Mouse (Mus musculus) G1E (cell line): ENCODE measurements around the gene Peli1.

ENCODE experiments used
- CTCF ChIP-seq: IDR thresholded peaks from 2 replicates; pipeline ENCODE4 v1.5.1; 2012; ENCODE audit warnings: low read depth, low read length, inconsistent platforms, mixed read lengths
- GATA1 ChIP-seq: IDR thresholded peaks from 2 replicates; pipeline ENCODE4 v1.6.1; 2012; ENCODE audit warnings: borderline replicate concordance, low read length, inconsistent platforms, mixed read lengths
- POLR2AphosphoS5 ChIP-seq: IDR thresholded peaks from 2 replicates; pipeline ENCODE4 v1.6.1; 2012; ENCODE audit warnings: low read depth, low read length, inconsistent platforms; ENCODE audit not compliant: insufficient replicate concordance

GRCm38 (mm10) chr11:21114516-21114915 is 23.4 kb downstream of the Peli1 start:
- TF ChIP-seq GATA1 (no peak), CTCF (no peak), POLR2AphosphoS5 (no peak)
